Mouse (Mus musculus) embryonic facial prominence, embryonic 13.5 days (tissue): Measurements from ENCODE around the gene Aff1. TPM values are rescaled to one million over a fixed set of nuclear protein-coding genes. Genes with fewer than 3 reads are reported as not detected.

Experiments used
- ATAC-seq: fragments of 200-750 bp; cut with Nextera tagmentation; 2 replicates; pipeline ENCODE4 v1.8.0; 2017; ENCODE audit warnings: low read depth; ENCODE audit not compliant: insufficient number of reproducible peaks, insufficient read depth, low FRiP score, low TSS enrichment
- H3K27ac ChIP-seq: fragments of 300-500 bp; sonication (generic); 2 replicates; pipeline ENCODE4 v1.5.1; 2015; ENCODE audit warnings: moderate library complexity, mild to moderate bottlenecking, inconsistent platforms
- H3K27me3 ChIP-seq: fragments of 300-500 bp; sonication (generic); 2 replicates; pipeline ENCODE4 v1.6.1; 2015; ENCODE audit warnings: mild to moderate bottlenecking, inconsistent platforms
- H3K36me3 ChIP-seq: fragments of 300-500 bp; sonication (generic); 2 replicates; pipeline ENCODE4 v1.6.1; 2015; ENCODE audit warnings: mild to moderate bottlenecking, inconsistent platforms
- H3K4me1 ChIP-seq: fragments of 300-500 bp; sonication (generic); 2 replicates; pipeline ENCODE4 v1.6.1; 2015; ENCODE audit warnings: inconsistent platforms
- H3K4me2 ChIP-seq: fragments of 300-500 bp; sonication (generic); 2 replicates; pipeline ENCODE4 v1.6.1; 2015; ENCODE audit warnings: moderate library complexity, mild to moderate bottlenecking, inconsistent platforms
- H3K4me3 ChIP-seq: fragments of 300-500 bp; sonication (generic); 2 replicates; pipeline ENCODE4 v1.5.1; 2015; ENCODE audit warnings: mild to moderate bottlenecking, inconsistent platforms
- H3K9ac ChIP-seq: fragments of 300-500 bp; sonication (generic); 2 replicates; pipeline ENCODE4 v1.6.1; 2015; ENCODE audit warnings: mild to moderate bottlenecking, inconsistent platforms
- H3K9me3 ChIP-seq: fragments of 300-500 bp; sonication (generic); 2 replicates; pipeline ENCODE4 v1.6.1; 2016; ENCODE audit warnings: inconsistent platforms
- WGBS: fragments of 180-500 bp; shearing (Covaris S2); methylation state at CpG from one replicate; pipeline ENCODE4 v1.1.7; 2015; ENCODE audit warnings: mixed read lengths; 5-methylcytosine and 5-hydroxymethylcytosine counted together
- polyA plus RNA-seq: library from polyadenylated mRNA; unstranded; fragments of >200 nt; fragmentation: Nextera tagmentation; extraction: Ambion mirVana; gene quantifications from 2 replicates; pipeline ENCODE4 v1.2.1, GENCODE M21; 2015

Aff1 gene
- polyA plus RNA-seq, 1 experiment from 2014 or later = 5.2 TPM

- no peaks in the 10 kb centered on the region for H3K9me3 ChIP-seq
Measured at GRCm38 (mm10) chr5:103796035-103796434, 103.9 kb downstream of the Aff1 start.

GRCm38 (mm10) chr5:103797774-103798173, 105.6 kb downstream of the Aff1 start:
- peaks cover 20% of the 10 kb centered on the region for H3K4me1 ChIP-seq
- peak overlapping the region; percentile 24; the same call in 1 of the 2 replicates for H3K4me2 ChIP-seq
- WGBS = 39% methylated on average over 10 of the region's 10 CpGs
- H3K27me3 ChIP-seq = no peaks in the 10 kb centered on the region
- peak overlapping the region; percentile 60; the same call in 1 of the 2 replicates for H3K27ac ChIP-seq
- H3K9ac ChIP-seq = peak overlapping the region; percentile 11; the same call in 1 of the 2 replicates
- ATAC-seq = no peak
- no peaks in the 10 kb centered on the region for H3K9me3 ChIP-seq
- no peak overlapping the region for H3K4me3 ChIP-seq
- no peaks in the 10 kb centered on the region for H3K36me3 ChIP-seq

More at GRCm38 (mm10) chr5:103796035-103796434, 103.9 kb downstream of the Aff1 start:
- H3K4me3 ChIP-seq = no peak overlapping the region
- H3K27ac ChIP-seq = no peak overlapping the region
- WGBS = 50% methylated on average over 3 of the region's 3 CpGs
- ATAC-seq = no peak
- no peaks in the 10 kb centered on the region for H3K27me3 ChIP-seq
- H3K4me1 ChIP-seq = peaks cover 20% of the 10 kb centered on the region
- H3K36me3 ChIP-seq = no peaks in the 10 kb centered on the region
- no peak overlapping the region for H3K9ac ChIP-seq
- no peak overlapping the region for H3K4me2 ChIP-seq

GRCm38 (mm10) chr5:103799438-103799837, 107.3 kb downstream of the Aff1 start:
- Histone ChIP-seq H3K9me3 (no peaks in the 10 kb centered on the region), H3K4me3 (no peak overlapping the region), H3K27ac (no peak overlapping the region), H3K4me1 (peaks cover 27% of the 10 kb centered on the region), H3K27me3 (no peaks in the 10 kb centered on the region), H3K4me2 (no peak overlapping the region), H3K9ac (no peak overlapping the region), H3K36me3 (no peaks in the 10 kb centered on the region)
- 71% methylated on average over 3 of the region's 3 CpGs for WGBS
- ATAC-seq = no peak

- Histone ChIP-seq H3K9me3 (no peaks in the 10 kb centered on the region), H3K4me3 (no peak overlapping the region), H3K9ac (no peak overlapping the region), H3K4me1 (peaks cover 27% of the 10 kb centered on the region), H3K27me3 (no peaks in the 10 kb centered on the region), H3K4me2 (no peak overlapping the region), H3K27ac (no peak overlapping the region), H3K36me3 (no peaks in the 10 kb centered on the region)
- 61% methylated on average over 5 of the region's 5 CpGs for WGBS
- ATAC-seq = no peak
Measured at GRCm38 (mm10) chr5:103800009-103800408, 107.8 kb downstream of the Aff1 start.

- no peak overlapping the region for H3K4me3 ChIP-seq
Measured at GRCm38 (mm10) chr5:103803386-103803785, 111.2 kb downstream of the Aff1 start.

GRCm38 (mm10) chr5:103803927-103804590, 111.9 kb downstream of the Aff1 start:
- WGBS = 11% methylated on average over 8 of the region's 8 CpGs
- Histone ChIP-seq H3K4me3 (no peak overlapping the region), H3K9me3 (no peaks in the 10 kb centered on the region), H3K36me3 (no peaks in the 10 kb centered on the region), H3K4me2 (no peak overlapping the region), H3K27ac (0 out of 2 replicates have a peak overlapping the region, but pooled peaks have one; percentile 8), H3K9ac (no peak overlapping the region), H3K4me1 (peaks cover 12% of the 10 kb centered on the region), H3K27me3 (no peaks in the 10 kb centered on the region)
- no peak for ATAC-seq

More at GRCm38 (mm10) chr5:103803386-103803785, 111.2 kb downstream of the Aff1 start:
- ATAC-seq = no peak
- H3K36me3 ChIP-seq = no peaks in the 10 kb centered on the region
- no peak overlapping the region for H3K27ac ChIP-seq
- H3K9me3 ChIP-seq = no peaks in the 10 kb centered on the region
- no peak overlapping the region for H3K4me2 ChIP-seq
- WGBS = 70% methylated on average over 5 of the region's 5 CpGs
- H3K27me3 ChIP-seq = no peaks in the 10 kb centered on the region
- H3K4me1 ChIP-seq = peaks cover 12% of the 10 kb centered on the region
- H3K9ac ChIP-seq = no peak overlapping the region

GRCm38 (mm10) chr5:103806851-103807578, 114.8 kb downstream of the Aff1 start:
- 0 out of 2 replicates have a peak overlapping the region, but pooled peaks have one; percentile 7 for H3K27ac ChIP-seq
- H3K27me3 ChIP-seq = no peaks in the 10 kb centered on the region
- 69% methylated on average over 17 of the region's 17 CpGs for WGBS
- peaks cover 7% of the 10 kb centered on the region; the same call in 1 of the 2 replicates for H3K4me1 ChIP-seq
- H3K9me3 ChIP-seq = no peaks in the 10 kb centered on the region
- no peaks in the 10 kb centered on the region for H3K36me3 ChIP-seq
- no peak for ATAC-seq
- no peak overlapping the region for H3K4me3 ChIP-seq
- no peak overlapping the region for H3K9ac ChIP-seq
- no peak overlapping the region for H3K4me2 ChIP-seq

- no peak overlapping the region for H3K9ac ChIP-seq
- H3K36me3 ChIP-seq = no peaks in the 10 kb centered on the region
- H3K4me2 ChIP-seq = no peak overlapping the region
- no peaks in the 10 kb centered on the region for H3K9me3 ChIP-seq
- ATAC-seq = no peak
- 53% methylated on average over 7 of the region's 7 CpGs for WGBS
- no peak overlapping the region for H3K27ac ChIP-seq
- peaks cover 7% of the 10 kb centered on the region; the same call in 1 of the 2 replicates for H3K4me1 ChIP-seq
- H3K4me3 ChIP-seq = no peak overlapping the region
- no peaks in the 10 kb centered on the region for H3K27me3 ChIP-seq
Measured at GRCm38 (mm10) chr5:103807637-103808312, 115.6 kb downstream of the Aff1 start.

- Histone ChIP-seq H3K36me3 (no peaks in the 10 kb centered on the region), H3K4me3 (no peak overlapping the region), H3K27me3 (no peaks in the 10 kb centered on the region), H3K9me3 (no peaks in the 10 kb centered on the region), H3K4me2 (no peak overlapping the region), H3K4me1 (no peaks in the 10 kb centered on the region), H3K27ac (no peak overlapping the region), H3K9ac (no peak overlapping the region)
- 89% methylated on average over 7 of the region's 7 CpGs for WGBS
- no peak for ATAC-seq
Measured at GRCm38 (mm10) chr5:103809674-103810330, 117.6 kb downstream of the Aff1 start.

- Histone ChIP-seq H3K4me3 (no peak overlapping the region), H3K4me1 (no peaks in the 10 kb centered on the region), H3K36me3 (no peaks in the 10 kb centered on the region), H3K27ac (no peak overlapping the region), H3K9ac (no peak overlapping the region), H3K27me3 (no peaks in the 10 kb centered on the region), H3K4me2 (no peak overlapping the region), H3K9me3 (no peaks in the 10 kb centered on the region)
- WGBS = 75% methylated on average over 5 of the region's 5 CpGs
- no peak for ATAC-seq
Measured at GRCm38 (mm10) chr5:103813291-103813690, 121.1 kb downstream of the Aff1 start.

GRCm38 (mm10) chr5:103813997-103814542, 121.9 kb downstream of the Aff1 start:
- H3K4me2 ChIP-seq = no peak overlapping the region
- no peak overlapping the region for H3K4me3 ChIP-seq
- H3K27ac ChIP-seq = no peak overlapping the region
- H3K27me3 ChIP-seq = no peaks in the 10 kb centered on the region
- WGBS = 87% methylated on average over 12 of the region's 12 CpGs
- H3K4me1 ChIP-seq = no peaks in the 10 kb centered on the region
- H3K9ac ChIP-seq = no peak overlapping the region
- no peaks in the 10 kb centered on the region for H3K9me3 ChIP-seq
- no peak for ATAC-seq
- no peaks in the 10 kb centered on the region for H3K36me3 ChIP-seq
